Mouse (Mus musculus): ENCODE measurements at regions not wholly inside any gene's neighbourhood (a gene's known extent, or its start where the extent isn't known, plus 50 kb on each side); places are given as distances from the start of the nearest gene placed in this dataset.

- no peak for DNase-seq
Measured at GRCm38 (mm10) chr8:103911287-103912015, 190.0 kb upstream of the Cdh5 start.

DNA sequence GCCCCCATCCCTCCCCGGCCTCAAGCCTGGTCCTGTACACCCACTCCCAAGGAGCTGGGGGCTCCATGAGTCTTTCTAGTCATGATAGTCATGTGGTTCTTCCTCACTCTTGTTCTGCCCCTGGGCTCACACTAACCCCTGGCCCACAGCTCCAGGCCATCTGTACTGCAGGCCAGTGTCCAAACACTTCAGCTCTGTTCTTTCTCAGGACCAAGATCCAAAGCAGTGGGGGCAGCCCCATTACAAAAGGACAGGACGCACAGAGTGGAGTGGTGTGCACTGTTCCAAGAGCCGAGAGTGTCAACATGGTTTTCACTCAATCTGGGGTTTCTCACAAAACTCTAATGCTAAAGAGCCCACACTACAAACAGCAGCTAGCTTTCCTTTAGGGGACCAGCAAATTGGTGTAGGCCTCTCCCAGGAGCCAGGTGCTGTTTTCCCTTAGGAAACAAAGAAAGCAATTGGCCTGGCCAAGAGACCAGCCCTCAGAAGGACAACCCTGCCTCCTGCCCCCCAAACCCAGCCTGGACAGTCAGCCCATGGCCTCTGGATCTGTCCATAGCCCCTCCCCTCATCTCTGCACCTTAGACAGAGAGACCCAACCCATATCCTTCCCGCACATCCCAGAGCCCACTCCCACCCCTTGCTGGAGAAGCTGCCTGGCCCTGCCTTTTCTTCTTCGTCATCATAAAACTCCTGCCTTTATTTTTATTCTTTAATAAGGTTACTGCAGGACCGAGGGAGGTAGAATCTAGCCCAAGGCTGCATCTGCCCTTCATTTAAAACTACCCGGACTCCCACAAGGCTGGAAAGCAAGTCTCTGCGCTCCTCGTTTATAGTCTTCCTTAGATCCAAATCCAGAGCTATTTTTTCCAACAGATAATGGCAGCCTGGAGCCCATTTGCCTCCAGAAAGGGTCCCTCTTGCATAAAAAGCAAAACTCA lies 188.2 kb upstream of the Cdh5 start:
- peak; percentile 39 for DNase-seq

DNA sequence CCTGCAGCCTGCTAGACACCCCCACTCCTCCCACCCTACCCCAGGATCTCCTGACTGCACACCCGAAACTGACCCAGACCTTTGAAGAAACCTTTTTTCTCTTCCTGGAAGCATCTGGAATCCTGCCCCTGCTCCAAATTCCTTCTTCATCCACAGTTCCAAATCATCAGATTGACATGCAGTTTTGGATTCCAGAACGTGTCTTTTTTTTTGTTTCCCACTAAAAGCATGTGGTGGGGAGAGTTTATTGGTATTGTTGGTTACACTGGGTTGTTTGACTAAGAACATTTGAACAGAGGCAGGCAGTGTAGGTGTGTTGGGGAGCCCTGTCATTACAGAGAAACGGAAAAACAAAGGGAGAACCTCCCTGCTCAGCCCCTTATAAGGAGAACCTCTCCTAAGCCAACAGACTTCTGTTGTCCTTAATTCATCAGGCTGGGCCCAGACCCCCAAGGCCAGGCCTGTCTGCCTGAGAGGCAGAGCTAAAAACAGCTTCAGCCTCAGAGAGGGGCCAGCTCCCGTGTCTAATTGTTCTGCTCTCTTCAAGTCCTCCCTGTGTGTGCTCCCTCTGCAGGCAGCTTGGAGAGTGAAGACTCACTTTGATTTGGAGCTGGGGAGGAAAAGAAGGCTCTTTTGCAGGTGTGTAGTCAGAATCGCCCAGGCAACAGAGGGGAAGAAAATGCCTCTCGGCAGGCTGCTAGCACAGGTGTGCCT lies 187.3 kb upstream of the Cdh5 start:
- DNase-seq = peak; percentile 24

GRCm38 (mm10) chr8:103919324-103919723 lies 182.1 kb upstream of the Cdh5 start:
- no peak for DNase-seq

DNA sequence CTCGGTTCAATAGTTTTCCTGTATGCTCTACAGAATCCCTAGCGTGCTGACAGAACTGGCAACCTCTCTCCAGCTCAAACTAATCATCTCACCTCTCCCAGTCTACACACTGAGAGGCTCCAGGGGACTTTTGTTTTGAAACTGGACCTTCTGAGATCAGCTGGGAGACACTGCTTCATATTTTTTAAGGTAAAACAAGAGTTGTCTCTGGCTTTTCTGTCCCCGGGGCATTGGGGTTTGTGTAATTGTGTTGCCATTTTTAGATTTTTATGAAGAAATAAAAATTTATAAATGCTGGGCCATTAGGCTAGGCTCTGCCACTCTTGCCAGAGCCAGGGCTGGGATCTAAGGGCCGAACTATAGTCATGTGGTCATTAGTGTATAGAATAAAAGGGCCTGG lies 179.8 kb upstream of the Cdh5 start:
- DNase-seq = no peak

DNA sequence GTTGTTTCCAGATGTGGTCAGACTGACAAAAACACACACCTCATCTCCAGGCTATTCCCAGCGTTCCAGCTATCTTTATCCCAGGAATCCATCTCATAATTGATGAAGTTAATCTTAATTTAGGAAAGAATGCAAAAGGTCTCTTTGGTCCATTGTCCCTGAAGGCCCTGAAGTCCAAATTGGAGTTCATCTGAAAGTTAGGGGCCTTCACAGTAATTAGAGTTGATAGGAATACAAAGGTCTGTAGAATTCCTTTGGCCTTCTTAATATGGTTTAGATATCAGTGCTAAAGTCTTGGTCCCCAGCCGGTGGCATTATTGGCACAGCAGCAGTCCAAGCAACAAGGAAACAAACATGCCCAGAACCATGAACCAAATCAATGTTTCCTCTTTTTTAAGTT lies 178.7 kb upstream of the Cdh5 start:
- no peak for DNase-seq

DNA sequence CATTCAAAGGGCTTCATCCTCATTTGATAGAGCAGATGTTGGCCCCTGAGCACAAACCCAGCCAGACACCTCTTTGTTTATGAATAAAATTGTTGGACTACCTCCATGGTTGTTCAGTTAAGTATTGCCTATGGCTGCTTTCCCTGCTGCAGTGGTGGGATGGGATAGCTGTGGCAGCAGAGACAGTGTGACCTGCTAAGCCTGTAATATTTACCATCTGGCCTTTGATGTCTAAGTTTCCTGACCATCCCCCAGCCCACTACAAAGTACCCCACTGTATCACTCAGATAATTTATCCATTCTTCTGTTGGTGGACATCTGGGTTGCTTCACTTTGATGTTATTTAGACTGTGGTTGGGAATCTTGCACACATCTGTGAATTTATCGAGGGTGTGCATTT lies 168.7 kb upstream of the Cdh5 start:
- no peak for DNase-seq

DNA sequence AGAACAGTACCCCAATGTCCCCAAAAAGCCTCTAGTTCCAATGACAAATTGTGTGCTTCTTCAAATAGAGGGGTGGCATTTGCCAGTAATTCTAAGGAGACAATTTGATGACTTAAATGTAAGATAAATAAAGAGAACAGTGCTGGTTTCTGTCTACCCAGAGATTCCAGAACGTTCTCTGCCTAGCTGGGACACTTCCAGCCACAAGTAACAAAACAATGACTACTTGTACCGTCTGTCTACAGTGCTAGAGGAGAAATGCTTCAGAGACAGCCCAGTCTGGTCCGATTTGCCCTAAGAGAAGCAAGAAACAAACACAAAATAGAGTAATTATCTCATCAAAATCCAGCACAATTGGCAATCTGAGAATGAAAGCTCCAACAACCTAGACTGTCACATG lies 164.9 kb upstream of the Cdh5 start:
- DNase-seq = no peak

GRCm38 (mm10) chr8:103938283-103939230 lies 162.9 kb upstream of the Cdh5 start:
- no peak for DNase-seq

GRCm38 (mm10) chr8:103940958-103941532 lies 160.4 kb upstream of the Cdh5 start:
- no peak for DNase-seq

DNA sequence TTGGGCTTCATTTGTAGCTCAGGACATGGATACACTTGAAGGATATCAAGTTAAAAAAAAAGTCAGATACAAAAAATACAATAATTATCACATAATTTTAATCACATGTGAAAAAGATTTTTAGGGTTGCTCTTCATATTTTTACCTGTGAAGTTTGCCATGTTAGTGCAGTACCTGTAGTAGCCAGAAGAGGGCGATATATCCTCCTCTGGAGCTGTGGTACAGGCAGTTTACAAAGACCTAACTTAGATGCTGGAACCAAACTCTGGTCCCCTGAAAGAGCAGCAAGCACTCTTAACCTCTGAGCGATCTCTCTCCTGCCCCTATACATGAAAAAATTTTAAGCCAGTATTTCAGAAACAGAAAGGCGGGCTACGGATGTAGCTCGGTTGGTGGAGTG lies 153.0 kb upstream of the Cdh5 start:
- no peak for DNase-seq

- DNase-seq = no peak
Measured at GRCm38 (mm10) chr8:103950460-103950859, 151.0 kb upstream of the Cdh5 start.

DNA sequence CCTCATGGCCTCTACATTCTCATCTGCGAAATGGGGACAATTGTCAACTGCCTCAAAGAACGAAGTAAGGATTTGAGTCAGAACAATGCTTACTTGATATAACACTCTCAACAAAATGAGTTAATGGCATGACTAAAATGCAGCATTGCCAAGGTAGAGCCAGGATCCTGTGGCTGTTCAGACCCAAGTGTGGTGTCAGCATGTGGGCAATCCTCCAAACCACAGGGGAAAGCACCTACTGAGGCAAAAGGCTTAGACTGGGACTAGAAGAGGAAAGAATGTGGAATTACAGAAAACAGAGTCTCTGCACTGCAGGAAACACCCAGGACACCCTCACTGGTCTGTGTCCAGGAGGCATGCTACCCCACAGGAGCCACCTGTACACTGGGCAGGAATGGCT lies 147.8 kb upstream of the Cdh5 start:
- DNase-seq = no peak

DNA sequence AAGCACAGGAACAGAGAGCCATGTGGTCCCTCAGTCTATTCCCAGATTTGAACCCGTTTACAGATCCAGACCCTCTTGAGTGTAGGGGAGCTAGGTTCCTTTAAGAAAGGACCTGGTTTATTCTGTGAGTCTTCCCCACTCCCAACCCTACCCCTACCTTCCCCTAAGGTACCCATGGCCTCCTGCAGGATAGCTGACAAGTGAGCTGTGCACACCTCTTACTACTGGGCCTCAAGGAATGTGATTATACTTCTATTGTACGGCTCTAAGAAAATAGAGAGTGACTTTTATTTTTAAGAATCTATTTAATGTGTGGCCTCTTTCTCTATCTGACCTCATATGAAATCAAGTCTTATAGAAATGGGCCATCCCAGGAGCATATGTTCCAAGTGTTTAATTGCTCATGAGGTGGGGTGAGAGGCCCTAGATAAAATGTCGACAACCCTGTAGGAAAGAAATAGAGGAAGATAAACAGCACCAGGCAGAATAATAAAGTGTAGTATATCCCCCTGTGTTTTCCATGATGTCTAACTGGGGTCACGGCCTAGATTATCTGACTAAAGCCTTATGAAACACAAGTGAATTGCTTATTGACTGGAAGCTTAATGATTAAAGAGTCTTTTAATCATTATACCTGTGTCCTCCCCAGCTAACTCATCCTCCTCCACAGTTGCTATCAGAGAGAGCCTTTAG lies 145.7 kb upstream of the Cdh5 start:
- no peak for DNase-seq

- peak; percentile 53 for DNase-seq
Measured at GRCm38 (mm10) chr8:103964293-103964918, 137.0 kb upstream of the Cdh5 start.

- DNase-seq = peak; percentile 10
Measured at GRCm38 (mm10) chr8:103969929-103970328, 131.5 kb upstream of the Cdh5 start.

- no peak for DNase-seq
Measured at GRCm38 (mm10) chr8:103970511-103970910, 130.9 kb upstream of the Cdh5 start.

DNA sequence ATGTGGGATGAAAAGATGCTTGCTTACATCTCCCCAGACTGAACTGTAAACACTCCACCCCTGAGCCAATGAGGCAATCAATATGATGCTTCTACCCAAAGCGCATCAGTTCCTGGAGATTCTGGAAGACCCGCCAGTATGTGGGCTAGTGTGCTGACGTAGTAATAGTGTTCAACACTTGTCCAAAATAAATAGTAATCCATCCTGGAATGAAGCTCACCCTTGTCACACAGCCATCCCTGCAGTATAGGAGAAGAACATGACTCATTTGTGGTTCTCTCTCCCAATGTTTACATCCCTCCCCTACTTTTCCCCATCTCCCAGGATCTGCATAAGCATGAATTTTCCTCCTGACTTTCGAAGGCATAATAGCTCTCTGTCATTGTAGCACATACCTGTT lies 130.5 kb upstream of the Cdh5 start:
- no peak for DNase-seq

DNA sequence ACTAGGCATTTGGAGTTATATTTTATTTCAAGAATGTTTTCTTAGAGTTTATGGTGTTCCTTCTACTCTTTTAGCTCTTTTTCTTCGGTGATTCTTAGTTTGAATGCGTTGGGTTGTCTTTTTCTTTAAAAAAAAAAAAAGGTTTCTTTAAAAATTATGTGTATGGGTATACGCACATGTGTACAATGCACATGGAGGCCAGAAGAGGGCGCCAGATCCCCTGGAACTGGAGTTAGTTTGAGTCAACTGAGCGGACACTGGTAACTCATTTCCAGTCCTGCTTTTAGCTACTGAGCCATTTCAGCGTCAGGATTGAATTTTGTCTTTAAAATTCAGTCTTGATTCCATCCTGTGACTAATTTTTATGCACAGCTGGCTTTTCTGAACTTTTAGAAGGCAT lies 124.9 kb upstream of the Cdh5 start:
- DNase-seq = no peak

DNA sequence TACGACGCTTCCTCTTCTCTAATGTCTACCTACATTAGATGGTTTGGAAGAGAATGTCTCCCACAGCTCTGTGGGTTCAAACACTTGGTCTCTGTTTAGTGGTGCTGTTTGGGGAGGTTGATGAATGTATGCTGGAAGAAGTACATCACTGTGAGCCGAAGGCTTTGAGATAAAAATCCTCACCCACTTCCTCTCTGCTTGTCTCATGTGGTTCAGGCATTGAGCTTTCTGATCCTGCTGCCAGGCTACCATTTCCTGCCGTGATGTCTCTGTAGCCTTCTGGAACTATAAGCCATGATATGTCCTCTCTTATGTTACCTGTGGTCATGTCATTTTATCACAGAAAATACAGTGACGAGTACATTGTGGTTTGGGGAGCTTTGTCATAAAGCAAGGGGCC lies 122.5 kb upstream of the Cdh5 start:
- DNase-seq = no peak
